Mouse (Mus musculus) bone marrow, adult 2 months (tissue): ENCODE measurements around the gene Fev.

Experiments used
- CTCF ChIP-seq: fragments of 200-500 bp; IDR thresholded peaks from 2 replicates; pipeline ENCODE4 v1.5.1; 2011; ENCODE audit warnings: low read length, control low read depth; ENCODE audit not compliant: control insufficient read depth, insufficient read depth
- POLR2A ChIP-seq: fragments of 200-500 bp; IDR thresholded peaks from 2 replicates; pipeline ENCODE4 v1.6.1; 2011; ENCODE audit warnings: low read depth, mild to moderate bottlenecking, control low read depth, low read length, borderline replicate concordance; ENCODE audit not compliant: control insufficient read depth

- TF ChIP-seq CTCF: no peak
- TF ChIP-seq POLR2A: no peak
These were observed 8.0 kb downstream of the Fev start for GRCm38 (mm10) chr1:74877199-74877598.
